Mouse (Mus musculus) lung, postnatal 0 days (tissue): ENCODE results near the gene Pbx4. TPM values are rescaled to one million over a fixed set of nuclear protein-coding genes. Genes with fewer than 3 reads are reported as not detected.
A peak's percentile ranks its signal among the peaks of the same experiment; 100 is the strongest.

Source experiments
- ATAC-seq: fragments of 200-750 bp; cut with Nextera tagmentation; 2 replicates; pipeline ENCODE4 v1.8.0; 2017; ENCODE audit warnings: moderate library complexity
- DNase-seq: peaks from one replicate; pipeline ENCODE4 v3.0.0-alpha.2; 2016; ENCODE audit warnings: low spot score
- H3K27ac ChIP-seq: fragments of 300-500 bp; sonication (generic); 2 replicates; pipeline ENCODE4 v1.5.1; 2014; ENCODE audit warnings: antibody characterized with exemption, mild to moderate bottlenecking, low read length, mixed read lengths
- H3K27me3 ChIP-seq: fragments of 300-500 bp; sonication (generic); replicated peaks from 2 replicates; pipeline ENCODE4 v1.6.1; 2014; ENCODE audit warnings: low read length, mixed read lengths; ENCODE audit not compliant: insufficient read depth
- H3K36me3 ChIP-seq: fragments of 300-500 bp; sonication (generic); 2 replicates; pipeline ENCODE4 v1.6.1; 2014; ENCODE audit warnings: low read length, mixed read lengths; ENCODE audit not compliant: insufficient read depth
- H3K4me1 ChIP-seq: fragments of 300-500 bp; sonication (generic); 2 replicates; pipeline ENCODE4 v1.6.1; 2014; ENCODE audit warnings: antibody characterized with exemption, low read depth, low read length, mixed read lengths; ENCODE audit not compliant: insufficient read depth
- H3K4me2 ChIP-seq: fragments of 300-500 bp; sonication (generic); replicated peaks from 2 replicates; pipeline ENCODE4 v1.6.1; 2014; ENCODE audit warnings: low read depth, mild to moderate bottlenecking, low read length, moderate library complexity, mixed read lengths
- H3K4me3 ChIP-seq: fragments of 300-500 bp; sonication (generic); 2 replicates; pipeline ENCODE4 v1.5.1; 2014; ENCODE audit warnings: low read depth, low read length
- H3K9ac ChIP-seq: fragments of 300-500 bp; sonication (generic); replicated peaks from 2 replicates; pipeline ENCODE4 v1.6.1; 2014; ENCODE audit warnings: low read depth, mild to moderate bottlenecking
- H3K9me3 ChIP-seq: fragments of 300-500 bp; sonication (generic); 2 replicates; pipeline ENCODE4 v1.6.1; 2016; ENCODE audit warnings: low read length, mixed read lengths
- CTCF ChIP-seq: IDR thresholded peaks from 2 replicates; pipeline ENCODE4 v1.5.1; 2016; ENCODE audit warnings: antibody characterized with exemption, mild to moderate bottlenecking
- EP300 ChIP-seq: IDR thresholded peaks from 2 replicates; pipeline ENCODE4 v1.6.1; 2016; ENCODE audit warnings: antibody characterized with exemption, mild to moderate bottlenecking, control low read depth
- WGBS: fragments of 180-500 bp; shearing (Covaris S2); extraction: QIAGEN DNeasy Blood & Tissue Kit; methylation state at CpG from one replicate; pipeline ENCODE4 v1.1.7; 2014; 5-methylcytosine and 5-hydroxymethylcytosine counted together
- polyA plus RNA-seq: library from polyadenylated mRNA; unstranded; fragments of >200 nt; fragmentation: Nextera tagmentation; extraction: Ambion mirVana; gene quantifications from 2 replicates; pipeline ENCODE4 v1.2.1, GENCODE M21; 2015

Gene Pbx4
- polyA plus RNA-seq, 1 experiment from 2014 or later = 17.0 TPM

DNA sequence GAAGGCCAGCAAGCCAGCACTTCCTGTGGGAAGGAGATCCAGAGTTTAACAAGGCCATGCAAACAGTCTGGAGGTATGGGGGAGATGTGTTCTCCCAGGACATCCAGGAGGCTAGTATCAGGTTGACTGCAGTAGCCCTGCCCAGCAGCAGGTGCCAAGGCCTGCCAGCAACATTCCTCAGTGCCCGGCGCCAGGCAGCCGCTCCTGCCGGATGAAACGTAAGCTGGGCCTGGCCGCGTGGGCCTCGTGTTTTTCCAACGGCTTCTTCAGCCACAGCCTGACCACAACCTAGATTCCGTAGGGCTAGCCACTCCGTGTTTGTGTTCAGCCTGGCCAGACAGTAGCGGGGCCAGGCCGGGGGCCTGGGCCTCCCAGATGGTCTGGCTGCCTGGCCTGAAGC, 42.4 kb downstream of the Pbx4 start:
- Histone ChIP-seq H3K9me3 (no peaks in the 10 kb centered on the region), H3K27ac (no peak overlapping the region), H3K4me2 (no peak overlapping the region), H3K27me3 (peaks cover 1% of the 10 kb centered on the region), H3K4me1 (no peaks in the 10 kb centered on the region), H3K4me3 (no peak overlapping the region), H3K36me3 (no peaks in the 10 kb centered on the region), H3K9ac (no peak overlapping the region)
- WGBS = 72% methylated on average over 13 of the region's 13 CpGs
- TF ChIP-seq EP300 = no peak
- no peak for TF ChIP-seq CTCF
- ATAC-seq (no peak), DNase-seq (no peak)

DNA sequence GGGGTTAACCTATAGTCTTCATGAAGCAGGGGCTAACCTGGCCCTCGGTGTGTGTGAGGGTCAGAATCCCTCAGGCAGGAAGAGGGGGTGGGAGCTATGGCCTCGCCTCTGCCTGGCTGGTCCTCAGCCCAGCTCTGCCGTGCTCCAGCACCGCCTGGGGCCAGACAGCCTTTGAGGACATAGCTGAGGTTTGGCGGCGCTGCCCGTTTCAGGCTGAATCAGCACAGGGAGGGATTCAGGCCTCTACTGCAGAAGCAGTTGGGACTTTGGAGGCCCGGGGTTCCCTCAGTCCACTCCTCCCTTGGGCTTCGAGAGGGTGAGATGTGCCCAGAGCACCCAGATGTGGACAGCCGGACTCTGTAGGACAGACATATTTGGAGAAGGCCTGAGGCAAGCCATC, 43.8 kb downstream of the Pbx4 start:
- TF ChIP-seq CTCF (no peak), EP300 (no peak)
- Histone ChIP-seq H3K4me3 (no peak overlapping the region), H3K9me3 (no peaks in the 10 kb centered on the region), H3K9ac (no peak overlapping the region), H3K4me2 (no peak overlapping the region), H3K27ac (no peak overlapping the region), H3K27me3 (peaks cover 16% of the 10 kb centered on the region), H3K4me1 (peaks cover 3% of the 10 kb centered on the region; the same call in 1 of the 2 replicates), H3K36me3 (no peaks in the 10 kb centered on the region)
- no peak for ATAC-seq
- DNase-seq = no peak
- WGBS = 31% methylated on average over 10 of the region's 10 CpGs

DNA sequence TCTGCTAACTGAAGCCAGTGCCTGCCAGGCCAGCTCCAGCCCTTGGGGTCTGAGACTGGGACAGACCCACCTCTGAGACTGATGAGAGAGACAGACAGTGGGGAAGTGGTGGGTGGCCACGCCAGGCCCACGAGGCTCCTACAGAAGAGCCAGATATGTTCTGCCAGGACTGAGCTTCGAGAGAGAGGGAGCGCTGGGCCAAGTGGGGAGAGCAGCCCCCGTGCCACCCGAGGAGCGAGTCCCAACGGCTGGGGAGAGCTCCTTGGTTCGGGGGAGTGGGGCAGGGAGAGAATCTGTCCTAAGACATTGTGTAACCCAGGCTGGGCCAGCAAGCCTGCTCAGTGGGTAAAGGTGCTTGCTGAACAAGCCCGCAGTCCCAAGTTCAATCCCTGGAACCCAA, 44.7 kb downstream of the Pbx4 start:
- H3K36me3 ChIP-seq = no peaks in the 10 kb centered on the region
- H3K4me1 ChIP-seq = peaks cover 6% of the 10 kb centered on the region; the same call in 1 of the 2 replicates
- H3K27me3 ChIP-seq = peaks cover 24% of the 10 kb centered on the region
- TF ChIP-seq CTCF (no peak), EP300 (no peak)
- no peak overlapping the region for H3K9ac ChIP-seq
- no peak overlapping the region for H3K4me3 ChIP-seq
- H3K9me3 ChIP-seq = no peaks in the 10 kb centered on the region
- ATAC-seq = no peak
- DNase-seq = no peak
- no peak overlapping the region for H3K27ac ChIP-seq
- 69% methylated on average over 10 of the region's 10 CpGs for WGBS
- H3K4me2 ChIP-seq = no peak overlapping the region

DNA sequence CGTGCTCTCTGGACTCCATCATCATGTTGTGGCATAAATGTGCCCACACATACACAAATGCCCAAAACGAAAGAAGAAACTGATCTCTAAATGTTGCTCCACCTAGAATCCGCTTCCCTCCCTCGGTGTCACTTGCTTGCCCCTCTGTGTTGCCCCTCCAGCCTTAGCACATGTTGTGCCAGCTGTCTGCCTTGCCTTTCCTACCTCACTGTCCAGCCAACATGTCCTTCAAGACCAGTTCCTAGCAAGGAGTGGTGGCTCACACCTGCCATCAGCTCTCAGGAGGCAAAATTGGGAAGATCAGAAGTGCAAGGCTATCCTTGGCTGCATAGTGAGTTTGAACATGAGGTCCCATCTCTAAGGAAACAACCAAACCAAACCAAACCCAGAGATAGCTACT, 45.1 kb downstream of the Pbx4 start:
- DNase-seq (no peak), ATAC-seq (no peak)
- Histone ChIP-seq H3K36me3 (no peaks in the 10 kb centered on the region), H3K4me2 (no peak overlapping the region), H3K9me3 (no peaks in the 10 kb centered on the region), H3K4me3 (no peak overlapping the region), H3K27me3 (peaks cover 29% of the 10 kb centered on the region), H3K4me1 (peaks cover 6% of the 10 kb centered on the region; the same call in 1 of the 2 replicates), H3K27ac (no peak overlapping the region), H3K9ac (no peak overlapping the region)
- 87% methylated on average over 4 of the region's 4 CpGs for WGBS
- no peak for TF ChIP-seq EP300
- no peak for TF ChIP-seq CTCF

DNA sequence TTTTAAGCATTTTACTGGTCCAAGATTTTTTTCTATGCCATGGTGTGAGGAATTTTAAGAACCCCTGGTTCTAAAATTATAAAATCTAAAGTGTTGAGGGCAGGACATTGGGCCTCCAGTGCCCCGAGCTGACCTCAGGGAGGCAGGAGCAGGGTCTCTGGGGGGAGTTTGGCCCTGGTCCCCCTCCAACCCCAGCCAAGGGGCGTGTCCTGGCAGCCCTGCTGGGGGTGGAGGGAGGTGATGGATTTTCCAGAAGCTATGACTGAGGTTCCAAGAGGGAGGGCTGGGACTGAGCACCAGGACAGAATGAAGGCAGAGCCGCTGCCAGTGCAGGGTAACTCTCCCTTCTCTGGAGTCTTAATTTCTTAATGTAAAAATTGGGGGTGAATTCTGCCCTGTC, 45.7 kb downstream of the Pbx4 start:
- WGBS = 60% methylated on average over 3 of the region's 3 CpGs
- Histone ChIP-seq H3K9me3 (no peaks in the 10 kb centered on the region), H3K36me3 (no peaks in the 10 kb centered on the region), H3K4me2 (no peak overlapping the region), H3K9ac (no peak overlapping the region), H3K4me1 (peaks cover 6% of the 10 kb centered on the region; the same call in 1 of the 2 replicates), H3K27me3 (peaks cover 35% of the 10 kb centered on the region), H3K27ac (no peak overlapping the region), H3K4me3 (no peak overlapping the region)
- ATAC-seq = no peak
- no peak for DNase-seq
- TF ChIP-seq EP300 (no peak), CTCF (no peak)

- TF ChIP-seq CTCF (no peak), EP300 (no peak)
- Histone ChIP-seq H3K27me3 (peaks cover 52% of the 10 kb centered on the region), H3K27ac (no peak overlapping the region), H3K4me3 (no peak overlapping the region), H3K9ac (no peak overlapping the region), H3K36me3 (no peaks in the 10 kb centered on the region), H3K9me3 (no peaks in the 10 kb centered on the region), H3K4me1 (peaks cover 6% of the 10 kb centered on the region; the same call in 1 of the 2 replicates), H3K4me2 (no peak overlapping the region)
- DNase-seq = no peak
- ATAC-seq = no peak
- 63% methylated on average over 8 of the region's 8 CpGs for WGBS
Observed at GRCm38 (mm10) chr8:69879678-69880077, 47.4 kb downstream of the Pbx4 start.

DNA sequence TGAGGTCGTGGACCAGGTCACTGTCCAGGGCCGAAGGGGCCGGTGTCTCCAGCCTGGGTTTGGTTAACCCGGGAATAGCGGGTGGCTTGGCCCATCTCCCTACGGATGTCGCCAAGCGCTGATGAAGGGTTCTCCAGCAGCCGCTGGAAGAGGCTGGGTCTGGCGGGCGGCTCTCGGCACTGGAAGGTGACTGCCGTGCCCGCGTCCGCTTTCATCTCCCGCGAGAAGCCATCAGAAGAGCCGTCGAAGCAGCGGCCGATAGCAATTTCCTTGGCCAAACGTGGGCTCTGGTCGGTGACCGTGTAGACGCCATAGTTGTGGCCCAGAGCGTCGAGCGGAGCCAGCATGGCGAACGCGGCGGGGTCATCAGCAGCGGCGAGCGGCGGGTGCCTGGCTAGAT, 48.5 kb downstream of the Pbx4 start:
- H3K27ac ChIP-seq = no peak overlapping the region
- H3K9me3 ChIP-seq = no peaks in the 10 kb centered on the region
- H3K4me1 ChIP-seq = peaks cover 6% of the 10 kb centered on the region; the same call in 1 of the 2 replicates
- DNase-seq = no peak
- H3K4me3 ChIP-seq = peak overlapping the region; percentile 35; the same call in 1 of the 2 replicates
- H3K27me3 ChIP-seq = peaks cover 63% of the 10 kb centered on the region
- no peak for TF ChIP-seq EP300
- TF ChIP-seq CTCF = no peak
- no peaks in the 10 kb centered on the region for H3K36me3 ChIP-seq
- ATAC-seq = no peak
- WGBS = 9% methylated on average over 36 of the region's 37 CpGs
- H3K4me2 ChIP-seq = no peak overlapping the region
- H3K9ac ChIP-seq = no peak overlapping the region
